Mouse (Mus musculus): Measurements from ENCODE around the gene Scaper.

The Scaper gene

DNA sequence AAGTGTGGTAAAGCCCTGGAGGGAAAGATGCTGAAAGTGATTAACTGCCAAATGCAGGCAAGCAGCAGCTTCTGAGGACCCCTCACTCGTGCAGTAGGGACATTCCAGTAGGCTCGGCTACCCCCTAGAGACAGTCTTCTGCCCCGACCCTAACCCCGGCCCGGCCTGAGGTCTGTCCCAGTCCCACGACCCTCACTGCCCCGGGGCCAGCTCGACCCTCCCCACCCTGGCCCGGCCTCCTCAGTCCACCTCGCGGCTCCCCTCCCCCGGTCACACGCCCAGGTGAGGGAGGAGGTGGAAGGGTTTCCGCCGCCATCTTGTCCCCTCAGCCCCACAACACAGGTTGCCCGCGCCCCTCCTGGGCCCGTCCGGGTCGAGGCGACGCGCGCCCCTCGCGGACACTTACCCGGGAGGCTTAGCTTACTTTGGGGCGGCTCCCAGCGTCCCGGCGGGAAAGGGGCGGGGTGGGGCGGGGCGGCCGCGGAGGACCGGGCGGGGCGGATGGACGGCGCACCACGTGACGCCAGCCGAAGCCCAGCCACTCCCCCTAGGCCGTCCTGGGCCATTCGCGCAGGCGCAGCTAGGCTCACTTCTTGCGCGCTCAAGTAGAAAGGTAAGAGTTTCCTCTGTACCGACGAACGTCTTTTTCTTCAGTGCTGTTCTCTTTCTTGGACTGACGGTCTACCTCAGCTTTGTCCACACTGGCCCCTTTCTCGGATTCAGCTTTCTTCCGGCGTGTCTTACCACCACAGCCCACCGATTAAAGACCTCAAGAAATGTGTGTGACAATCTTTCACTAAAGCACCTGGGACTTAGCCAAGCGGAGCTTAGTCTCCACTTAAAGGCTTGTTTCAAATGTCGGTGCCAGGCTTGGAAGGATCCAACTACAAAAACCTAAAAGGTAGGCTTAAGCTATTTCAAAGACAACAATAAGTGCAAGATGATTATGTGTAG is at the start of gene Scaper:
Scaper (minus strand) TSS at position 456 of the 954 bp plus-strand sequence.
- peak; percentile 88 to 92 for DNase-seq

- DNase-seq, result peak; percentile 34 to 48
These were observed 8.9 kb upstream of the Scaper start for GRCm38 (mm10) chr9:55946819-55947218.

- no peak for DNase-seq
These were observed 3.4 kb upstream of the Scaper start for GRCm38 (mm10) chr9:55941356-55941755.

DNA sequence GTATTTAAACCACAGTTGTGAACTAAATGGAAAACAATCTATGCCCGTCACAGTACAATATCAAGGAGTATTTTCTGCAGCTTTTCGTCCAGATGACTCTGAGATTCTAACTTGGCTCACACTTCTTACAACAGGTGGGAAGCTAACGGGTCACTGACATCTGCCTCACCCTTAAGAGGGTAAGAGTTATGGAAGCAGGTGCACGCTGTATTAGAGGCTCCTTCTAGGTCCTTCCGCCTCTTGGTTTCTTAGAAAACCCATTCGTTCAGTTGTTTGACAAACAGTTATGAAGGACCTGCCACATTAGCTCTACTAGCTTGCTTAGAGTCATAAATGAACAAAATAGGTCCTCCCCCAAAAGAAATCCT is 683 bp upstream of the Scaper start:
- DNase-seq, result no peak

GRCm38 (mm10) chr9:55937224-55937663 is 675 bp downstream of the Scaper start:
- DNase-seq, result peak; percentile 9 to 20

GRCm38 (mm10) chr9:55932482-55932881 is 5.4 kb downstream of the Scaper start:
- no peak for DNase-seq

DNA sequence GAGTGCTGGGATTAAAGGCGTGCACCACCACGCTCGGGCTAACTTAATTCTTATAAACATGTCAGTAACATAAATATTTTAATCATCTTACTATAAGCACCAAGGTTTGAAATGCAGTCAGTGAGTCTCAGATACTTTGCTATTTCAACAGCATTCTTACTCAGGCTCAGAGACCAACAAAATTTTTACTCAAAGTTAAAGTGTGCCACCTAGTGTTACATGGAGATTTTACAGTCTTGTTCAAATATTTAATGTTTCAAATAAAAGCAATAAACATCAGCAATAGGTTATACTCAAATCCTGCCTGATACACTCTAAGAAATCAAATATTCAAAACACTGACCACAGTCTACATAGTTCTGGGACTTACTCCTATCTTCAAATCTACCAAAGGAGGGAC is 19.3 kb downstream of the Scaper start:
- DNase-seq, result no peak

DNA sequence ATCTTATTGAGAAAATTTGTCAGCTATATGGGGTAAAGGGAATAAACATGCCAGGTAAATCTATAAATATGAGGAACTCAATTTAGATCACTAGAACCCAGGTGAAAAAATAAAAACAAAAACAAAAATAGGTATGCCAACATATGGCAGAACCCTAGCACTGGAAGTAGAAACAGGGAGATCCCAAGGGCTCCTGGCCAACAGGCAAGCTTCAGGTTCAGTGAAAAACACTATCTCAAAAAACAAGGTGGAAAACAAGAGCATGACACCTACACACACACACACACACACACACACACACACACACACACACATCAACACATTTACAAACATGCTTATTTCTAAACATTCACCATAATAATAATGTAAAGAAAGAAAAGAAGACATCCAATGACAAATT is 21.2 kb downstream of the Scaper start:
- no peak for DNase-seq

GRCm38 (mm10) chr9:55911481-55911880 is 26.4 kb downstream of the Scaper start:
- DNase-seq, result no peak

DNA sequence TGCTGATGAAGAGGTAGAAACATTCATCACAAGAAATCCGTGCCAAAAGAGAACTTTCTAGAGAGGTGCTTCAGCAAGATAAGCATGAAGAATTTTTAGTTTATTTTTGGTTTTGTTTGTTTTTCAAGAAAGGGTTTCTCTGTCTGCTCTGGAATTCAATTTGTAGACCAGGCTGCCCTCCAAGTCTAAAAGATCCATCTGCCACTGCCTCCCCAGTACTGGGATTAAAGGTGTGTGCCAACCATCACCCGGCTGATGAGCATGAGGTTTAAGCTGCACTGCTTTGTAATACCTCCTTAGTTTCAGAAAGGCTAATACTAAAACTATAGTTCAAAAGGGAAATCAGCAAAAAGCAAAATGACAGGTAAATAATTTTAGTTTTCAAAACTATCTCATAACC is 35.0 kb downstream of the Scaper start:
- no peak for DNase-seq

DNA sequence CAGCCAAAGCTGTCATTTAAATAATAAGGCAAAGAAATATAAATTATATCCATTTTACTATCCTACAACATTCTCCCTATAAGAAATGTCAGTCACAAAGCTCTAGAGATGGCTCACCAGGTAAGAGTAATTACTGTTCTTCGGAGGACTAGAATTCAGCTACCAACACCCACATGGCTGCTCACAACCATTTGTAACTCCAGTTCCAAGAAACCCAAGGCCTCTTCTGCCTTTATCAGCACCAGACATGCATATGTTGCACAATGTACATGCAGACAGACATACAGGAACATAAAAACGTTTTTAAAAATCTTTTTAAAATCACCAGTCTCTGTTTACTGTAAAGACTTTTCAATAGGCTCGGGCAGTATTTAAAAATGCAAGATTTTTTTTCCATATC is 36.3 kb downstream of the Scaper start:
- DNase-seq, result no peak

- no peak for DNase-seq
These were observed 37.4 kb downstream of the Scaper start for GRCm38 (mm10) chr9:55900531-55900930.

- no peak for DNase-seq
These were observed 59.9 kb downstream of the Scaper start for GRCm38 (mm10) chr9:55878066-55878465.

- DNase-seq, result no peak
These were observed 148.5 kb downstream of the Scaper start for GRCm38 (mm10) chr9:55789442-55789841.

- DNase-seq, result no peak
These were observed 225.9 kb downstream of the Scaper start for GRCm38 (mm10) chr9:55712016-55712415.

DNA sequence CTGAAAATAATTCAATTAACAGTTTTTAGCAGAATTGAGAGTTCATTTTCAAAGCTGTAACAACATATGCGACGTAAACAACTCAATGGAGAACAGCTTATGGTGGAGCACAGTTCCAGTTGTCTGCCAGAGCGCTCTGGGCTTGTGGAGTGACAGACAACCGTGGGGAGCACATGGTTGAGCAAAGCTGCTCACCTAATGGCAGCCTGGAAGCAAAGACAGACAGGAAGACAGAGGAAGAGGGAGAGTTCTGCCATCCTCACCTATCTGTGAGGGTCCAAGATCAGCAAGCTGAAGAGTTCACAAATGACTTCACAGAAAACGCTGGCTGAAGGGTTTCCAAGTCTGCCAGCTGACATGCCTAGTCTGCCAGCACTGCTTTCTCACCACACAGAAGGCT is 227.4 kb downstream of the Scaper start:
- no peak for DNase-seq

DNA sequence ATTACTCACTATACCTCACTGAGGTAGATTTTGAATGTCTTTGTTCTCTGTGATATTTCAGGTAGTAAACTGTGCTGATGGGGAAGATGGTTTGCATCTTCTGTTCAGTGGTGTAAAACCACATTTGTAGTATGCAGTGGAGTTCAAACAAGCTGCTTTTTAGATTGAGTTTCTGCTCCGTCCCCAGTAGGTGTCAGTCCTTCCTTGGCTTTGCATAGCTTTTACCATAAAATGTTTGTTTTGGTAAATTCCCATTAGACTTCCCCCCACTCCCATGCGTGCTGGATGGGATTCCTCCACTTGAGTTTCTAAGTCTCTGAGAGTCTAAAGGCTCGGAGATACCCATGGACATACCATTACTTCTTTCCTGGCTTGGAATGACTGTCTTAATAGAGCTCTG is 231.3 kb downstream of the Scaper start:
- DNase-seq, result peak in 1 of 2 experiments; percentile 1

GRCm38 (mm10) chr9:55695307-55695706 is 242.6 kb downstream of the Scaper start:
- DNase-seq, result no peak

GRCm38 (mm10) chr9:55677099-55677498 is 260.8 kb downstream of the Scaper start:
- DNase-seq, result no peak

DNA sequence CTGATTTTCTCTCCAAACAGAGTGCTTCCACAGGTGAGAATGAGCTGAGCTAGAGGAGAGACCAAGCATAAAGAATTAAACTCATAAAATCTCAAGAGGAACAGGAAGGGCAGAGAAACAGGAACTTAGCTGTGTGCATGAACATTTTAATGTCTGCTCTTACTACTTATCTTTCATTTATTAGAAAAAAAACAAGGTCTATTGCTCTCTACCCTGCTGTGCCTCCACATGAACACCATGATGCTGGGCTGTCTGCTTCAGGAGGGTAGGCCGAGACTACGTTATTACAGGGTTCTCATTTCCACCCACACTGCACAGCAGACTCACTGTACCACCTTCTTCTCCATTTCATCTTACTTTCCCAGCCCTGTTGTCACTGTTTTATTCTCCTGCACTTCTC is 291.5 kb downstream of the Scaper start:
- no peak for DNase-seq

GRCm38 (mm10) chr9:55626990-55627389 is 310.9 kb downstream of the Scaper start:
- DNase-seq, result no peak

DNA sequence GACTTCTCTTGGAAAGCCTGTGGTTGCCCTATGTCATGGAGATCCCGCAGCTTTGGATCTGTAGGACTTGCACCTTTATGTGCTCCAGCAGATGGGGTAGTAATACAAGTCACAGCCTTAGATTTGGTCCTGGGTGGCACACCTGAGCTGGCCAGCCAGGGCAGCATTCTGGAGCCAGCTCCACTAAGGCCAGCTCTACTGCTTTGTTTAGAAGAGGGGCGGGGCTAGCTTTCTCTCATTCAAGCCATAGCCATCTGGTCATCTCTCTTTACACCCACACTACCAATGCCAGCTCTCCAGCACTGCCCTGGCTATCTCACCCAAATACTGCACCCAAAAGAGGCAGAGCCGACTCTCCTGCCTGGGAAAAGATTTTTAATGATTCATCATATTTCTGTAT is 323.2 kb downstream of the Scaper start:
- no peak for DNase-seq

- no peak for DNase-seq
These were observed 328.2 kb downstream of the Scaper start for GRCm38 (mm10) chr9:55609751-55610150.

DNA sequence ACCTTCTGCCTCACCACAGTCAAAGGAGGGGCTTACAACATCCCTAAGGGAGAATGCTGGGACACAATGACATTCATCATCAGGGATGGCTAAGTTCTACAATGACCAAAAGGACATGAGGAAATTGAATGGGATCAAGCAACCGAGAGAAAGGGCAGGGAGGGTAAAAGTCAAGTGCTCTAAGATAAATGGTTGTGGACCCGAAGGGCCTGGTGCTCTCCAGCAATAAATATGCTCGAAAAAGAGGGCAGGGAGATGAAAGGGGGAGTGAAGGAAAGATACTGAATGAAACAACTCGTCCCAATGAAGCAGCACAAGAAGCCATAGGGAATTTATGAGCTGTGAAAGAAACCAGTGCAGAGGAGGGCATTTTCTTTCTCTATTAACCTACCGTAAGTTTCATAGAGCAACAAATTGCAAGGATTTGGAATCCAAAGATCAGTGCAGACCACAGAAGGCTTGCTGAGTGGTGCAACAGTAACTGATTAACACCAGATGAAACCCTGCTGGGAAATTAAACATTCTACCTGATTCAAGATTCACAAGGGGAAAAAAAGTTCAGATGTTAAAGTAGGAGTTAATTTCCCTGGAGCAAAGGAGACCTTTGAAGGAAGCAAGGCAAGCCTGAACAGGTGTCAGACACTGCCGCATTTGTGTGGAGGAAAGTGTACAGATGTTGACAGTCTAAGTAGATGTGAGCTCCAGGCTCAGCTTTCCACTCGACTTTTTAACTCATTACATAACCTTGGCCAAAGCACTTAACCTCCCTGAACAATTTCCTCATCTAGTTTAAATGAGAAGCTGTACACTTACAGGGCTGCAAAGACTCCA is 329.0 kb downstream of the Scaper start:
- no peak for DNase-seq
